Mouse (Mus musculus) hindbrain, embryonic 11.5 days (tissue): Measurements from ENCODE around the gene Gm8897. TPM values are rescaled to one million over a fixed set of nuclear protein-coding genes. Genes with fewer than 3 reads are reported as not detected.
"Not testable (repeated sequence)": the region's sequence is repeated elsewhere in the genome, so short reads cannot be mapped to it uniquely, and the experiment has no call there.

ENCODE experiments used
- ATAC-seq: fragments of 200-750 bp; cut with Nextera tagmentation; 2 replicates; pipeline ENCODE4 v1.8.0; 2017; ENCODE audit warnings: mild to moderate bottlenecking, moderate TSS enrichment, moderate library complexity; ENCODE audit not compliant: low FRiP score
- DNase-seq: peaks from one replicate; pipeline ENCODE4 v3.0.0-alpha.2; 2015; ENCODE audit warnings: low spot score
- H3K27ac ChIP-seq: fragments of 300-500 bp; sonication (generic); 2 replicates; pipeline ENCODE4 v1.5.1; 2014; ENCODE audit warnings: mild to moderate bottlenecking, low read depth, low read length
- H3K27me3 ChIP-seq: fragments of 300-500 bp; sonication (generic); 2 replicates; pipeline ENCODE4 v1.6.1; 2014; ENCODE audit warnings: mild to moderate bottlenecking, low read length, moderate library complexity, mixed read lengths; ENCODE audit not compliant: control insufficient read depth, insufficient read depth
- H3K36me3 ChIP-seq: fragments of 300-500 bp; sonication (generic); 2 replicates; pipeline ENCODE4 v1.6.1; 2014; ENCODE audit warnings: mild to moderate bottlenecking, low read length, moderate library complexity, mixed read lengths; ENCODE audit not compliant: control insufficient read depth, insufficient read depth
- H3K4me1 ChIP-seq: fragments of 300-500 bp; sonication (generic); replicated peaks from 2 replicates; pipeline ENCODE4 v1.6.1; 2014; ENCODE audit warnings: low read length, mixed read lengths; ENCODE audit not compliant: control insufficient read depth, insufficient read depth
- H3K4me2 ChIP-seq: fragments of 300-500 bp; sonication (generic); replicated peaks from 2 replicates; pipeline ENCODE4 v1.6.1; 2014; ENCODE audit warnings: mild to moderate bottlenecking, low read depth, low read length
- H3K4me3 ChIP-seq: fragments of 300-500 bp; sonication (generic); 2 replicates; pipeline ENCODE4 v1.5.1; 2014; ENCODE audit warnings: low read depth, low read length
- H3K9ac ChIP-seq: fragments of 300-500 bp; sonication (generic); 2 replicates; pipeline ENCODE4 v1.6.1; 2014; ENCODE audit warnings: low read depth, low read length
- H3K9me3 ChIP-seq: fragments of 300-500 bp; sonication (generic); 2 replicates; pipeline ENCODE4 v1.6.1; 2016; ENCODE audit warnings: low read length; ENCODE audit not compliant: control insufficient read depth
- WGBS: fragments of 180-500 bp; shearing (Covaris S2); extraction: QIAGEN DNeasy Blood & Tissue Kit; methylation state at CpG from one replicate; pipeline ENCODE4 v1.1.7; 2014; 5-methylcytosine and 5-hydroxymethylcytosine counted together
- polyA plus RNA-seq: library from polyadenylated mRNA; unstranded; fragments of >200 nt; fragmentation: Nextera tagmentation; extraction: Ambion mirVana; gene quantifications from 2 replicates; pipeline ENCODE4 v1.2.1, GENCODE M21; 2014

Gm8897 gene
- not detected in 2 replicates for polyA plus RNA-seq

DNA sequence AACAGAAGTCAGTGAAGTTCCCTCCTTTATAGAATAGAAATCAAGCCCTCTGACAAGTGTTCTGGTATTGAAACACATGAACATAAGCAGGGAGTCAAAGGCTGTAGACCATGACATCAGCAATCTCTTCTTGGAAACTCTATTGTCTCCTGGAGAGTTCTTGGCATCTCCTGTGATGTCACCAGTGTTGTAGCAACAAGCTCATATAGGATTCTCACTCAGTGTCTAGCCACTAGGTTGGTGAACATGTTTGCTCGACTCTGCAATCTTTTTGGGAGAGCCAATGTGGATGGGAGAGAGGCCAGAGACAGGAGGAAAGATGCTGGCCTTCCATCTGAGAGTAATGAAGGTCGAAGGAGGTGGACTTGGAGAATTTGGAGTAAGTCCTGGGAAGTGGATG lies at the start of gene Gm8897:
TSS of gene Gm8897 (plus strand) at position 301 of the 400 bp plus-strand sequence.
- H3K4me1 ChIP-seq, H3K9ac ChIP-seq, H3K4me3 ChIP-seq, H3K4me2 ChIP-seq, H3K36me3 ChIP-seq, H3K27me3 ChIP-seq, H3K27ac ChIP-seq, H3K9me3 ChIP-seq, DNase-seq, ATAC-seq: not testable (repeated sequence)
- WGBS: 53% methylated on average over 2 of the region's 2 CpGs

DNA sequence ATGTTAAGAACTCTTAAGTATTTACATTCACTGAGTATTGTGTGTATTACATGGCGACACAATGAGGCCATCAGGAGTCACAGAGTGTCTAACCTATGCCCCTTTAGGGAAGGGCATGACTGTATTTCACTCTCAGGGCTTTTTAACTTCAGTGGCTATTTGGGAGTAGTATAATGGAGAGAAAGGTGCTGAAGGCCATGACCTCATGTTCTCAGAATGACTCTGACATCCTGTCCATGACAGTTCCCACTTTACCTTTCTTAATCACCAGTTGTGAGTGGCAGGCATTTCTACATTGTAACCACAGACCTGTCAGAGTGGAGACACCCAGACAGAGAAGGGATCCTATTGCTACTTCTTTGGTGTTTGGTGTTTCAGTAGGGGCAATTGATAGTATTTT lies 473 bp downstream of the Gm8897 start:
- 80% methylated on average over 1 of the region's 1 CpGs for WGBS
- not testable (repeated sequence) for H3K9me3 ChIP-seq, DNase-seq, H3K27me3 ChIP-seq, H3K9ac ChIP-seq, H3K4me3 ChIP-seq, H3K4me1 ChIP-seq, H3K36me3 ChIP-seq, ATAC-seq, H3K27ac ChIP-seq, H3K4me2 ChIP-seq

Other genes with a start within 250 kb of the Gm8897 start
- not detected in 2 replicates for gene Gm5861, start 233.3 kb upstream of the Gm8897 start, polyA plus RNA-seq
- not detected in 2 replicates for gene Gm8890, start 160.4 kb upstream of the Gm8897 start, polyA plus RNA-seq
- not detected in 2 replicates for gene Speer1, start 74.9 kb upstream of the Gm8897 start, polyA plus RNA-seq
- gene Gm8906, start 86.3 kb downstream of the Gm8897 start, polyA plus RNA-seq: not detected in 2 replicates
- not detected in 2 replicates for gene Gm6460, start 178.5 kb downstream of the Gm8897 start, polyA plus RNA-seq